Mouse (Mus musculus) T-helper 1 cell (primary cell): ENCODE measurements around the gene Nabp1.
"Not testable (repeated sequence)": the region's sequence is repeated elsewhere in the genome, so short reads cannot be mapped to it uniquely, and the experiment has no call there.

Experiments
- in situ Hi-C: fragments of 300-600 bp; cut with MboI, MseI; formaldehyde crosslinking; loops from one replicate; pipeline ENCODE4 v1.15.1; 2025; ENCODE audit warnings: high pct_unique_total_duplicates

The Nabp1 gene

DNA sequence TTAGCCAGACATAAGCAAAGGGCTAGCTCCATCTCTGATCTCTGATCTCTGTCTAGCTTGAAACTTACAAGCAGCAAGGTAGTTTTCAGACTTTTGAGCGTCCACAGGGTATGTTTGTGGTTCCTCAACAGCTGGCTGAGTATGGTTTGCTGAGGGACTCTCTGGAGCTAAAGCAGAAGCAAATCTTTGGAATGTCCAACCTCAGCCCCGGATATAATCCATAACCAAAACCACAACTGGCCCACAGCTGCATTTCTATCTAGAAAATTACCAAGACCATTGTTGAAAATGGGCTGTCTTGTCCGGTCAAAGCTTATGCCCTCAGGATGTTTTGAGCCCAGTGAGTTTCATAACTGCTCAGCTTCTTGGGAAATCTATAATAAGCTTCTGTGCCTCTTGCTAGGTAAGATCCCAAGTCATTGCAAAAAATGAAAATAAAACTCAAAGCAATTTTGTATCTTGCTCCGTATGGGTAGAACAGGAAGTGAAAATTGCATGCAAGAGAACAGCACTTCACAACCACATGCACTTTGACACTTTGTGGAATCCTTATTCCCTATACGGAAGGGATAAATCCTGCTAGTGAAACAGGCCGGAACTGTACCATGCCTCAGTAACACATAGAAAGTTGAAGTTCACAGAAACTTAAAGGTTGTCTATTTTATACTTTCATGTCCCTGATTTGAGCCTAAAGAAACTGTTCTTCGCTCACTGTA lies 15.5 kb upstream of the Nabp1 start:
- in situ Hi-C loops = loop anchor here (10.0 kb wide), 1 partner anchor 431 kb away; no protein-coding TSS in a partner anchor

DNA sequence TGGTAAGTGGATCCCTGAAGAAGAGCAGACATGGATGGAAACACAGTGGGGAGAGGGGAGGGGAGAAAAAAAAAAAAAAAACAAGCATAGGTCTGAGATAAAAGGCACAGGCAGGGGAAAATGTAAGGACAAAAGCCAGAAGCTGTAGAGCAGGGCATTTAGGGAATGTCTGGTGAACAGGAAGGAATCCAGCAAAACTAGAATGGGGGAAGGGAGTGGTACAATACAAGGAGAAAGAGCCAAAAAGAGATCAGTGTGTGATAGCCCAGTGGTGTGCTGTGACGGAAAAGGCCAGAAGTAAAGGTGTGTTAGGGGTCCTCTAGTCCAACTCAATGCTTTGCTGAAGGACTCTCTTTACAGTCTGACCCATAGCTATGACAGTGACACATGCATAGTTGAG lies 8.1 kb upstream of the Nabp1 start:
- in situ Hi-C loops = no loop called here

DNA sequence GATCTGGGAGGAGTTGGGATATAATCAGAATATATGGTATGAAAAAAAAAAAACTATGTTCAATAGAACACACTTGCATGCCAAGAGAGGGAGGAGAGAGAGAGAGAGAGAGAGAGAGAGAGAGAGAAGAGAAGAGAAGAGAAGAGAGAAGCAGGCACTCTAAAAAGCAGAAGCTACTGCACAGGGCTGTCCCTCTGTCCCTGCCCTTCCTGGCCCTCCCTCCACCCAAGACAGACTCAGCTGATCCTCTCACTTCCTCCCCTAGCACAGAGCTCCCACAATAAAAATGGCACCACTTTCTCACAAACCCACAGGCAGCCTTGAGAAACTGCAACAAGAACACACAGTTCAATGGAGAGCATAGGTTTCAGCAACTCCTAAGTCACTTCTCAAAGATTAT lies 2.2 kb upstream of the Nabp1 start:
- in situ Hi-C loops = loop anchor here (5.0 kb wide), 1 partner anchor 37 kb away; no protein-coding TSS in a partner anchor

DNA sequence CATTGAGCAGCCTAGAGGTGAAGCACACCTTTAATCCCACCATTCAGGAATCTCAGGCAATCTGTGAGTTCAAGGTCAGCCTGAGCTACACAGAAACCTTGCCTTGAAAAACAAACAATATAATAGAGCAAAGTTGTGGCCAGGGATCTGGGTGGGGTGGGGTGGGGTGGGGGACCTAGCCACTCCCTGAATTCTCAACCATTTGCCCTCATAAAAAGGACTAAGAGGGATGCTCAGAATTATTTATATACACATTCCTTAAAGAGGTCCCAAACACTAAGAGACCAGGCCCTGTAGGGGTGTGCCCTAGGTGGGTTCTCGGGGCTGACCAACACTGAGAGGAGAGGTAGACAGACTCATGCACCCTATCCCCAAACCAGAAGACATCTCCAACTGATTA lies 1.5 kb upstream of the Nabp1 start:
- in situ Hi-C loops = loop anchor here (5.0 kb wide), 1 partner anchor 38 kb away; no protein-coding TSS in a partner anchor

DNA sequence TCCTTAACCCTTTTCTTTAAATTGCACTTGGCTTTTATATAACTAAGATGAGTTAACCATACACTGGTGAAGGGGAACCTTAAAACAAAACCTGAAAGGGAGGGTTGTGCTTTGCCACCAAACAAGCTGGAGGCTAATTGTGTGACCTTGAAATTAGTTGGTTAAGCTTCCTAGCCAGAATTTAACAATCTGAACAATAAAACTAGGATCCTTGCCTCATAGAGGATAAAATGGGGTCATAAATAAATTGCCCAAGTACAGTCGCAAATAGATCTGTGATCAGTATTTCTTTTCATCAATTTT lies 753 bp upstream of the Nabp1 start:
- in situ Hi-C loops = no loop called here

DNA sequence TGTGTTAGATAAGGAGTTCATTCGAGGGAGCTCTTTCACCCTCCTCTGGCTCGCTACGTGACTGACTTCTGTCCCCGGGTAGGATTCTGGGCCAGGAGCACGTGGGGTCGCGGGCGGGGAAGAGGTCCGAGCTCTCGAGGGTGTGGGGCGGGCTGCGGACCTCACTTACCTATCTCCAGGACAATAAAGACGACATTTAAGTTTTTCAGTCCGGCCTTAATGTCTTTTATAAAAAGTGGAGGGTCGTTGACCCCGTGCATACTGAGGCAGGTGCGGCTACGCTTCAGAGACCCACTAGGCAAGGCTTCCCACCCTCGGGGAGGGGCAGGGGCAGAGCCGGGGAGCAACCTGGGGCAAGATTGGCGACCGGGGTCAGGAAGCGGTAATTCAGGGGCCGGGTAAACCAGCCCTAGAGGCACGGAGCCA lies 556 bp downstream of the Nabp1 start:
- in situ Hi-C loops = no loop called here

DNA sequence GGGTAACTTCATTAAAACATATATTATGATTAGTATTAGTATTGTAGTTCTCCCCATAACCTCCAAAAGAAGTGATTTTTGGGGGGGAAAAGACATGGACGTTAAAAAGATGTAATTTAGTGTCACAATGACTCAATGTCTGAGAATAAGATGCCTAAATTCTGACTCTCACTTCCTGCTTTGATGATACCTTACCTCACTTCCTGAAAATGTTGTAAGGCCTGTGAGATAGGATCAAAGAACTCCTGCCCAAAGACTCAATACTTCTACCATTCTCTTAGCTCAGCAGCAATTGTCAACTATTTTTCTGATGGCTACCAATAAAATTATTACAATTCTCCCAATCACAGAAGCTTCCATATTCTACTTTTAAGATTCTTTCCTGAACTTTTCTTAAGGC lies 1.8 kb downstream of the Nabp1 start:
- in situ Hi-C loops = no loop called here

DNA sequence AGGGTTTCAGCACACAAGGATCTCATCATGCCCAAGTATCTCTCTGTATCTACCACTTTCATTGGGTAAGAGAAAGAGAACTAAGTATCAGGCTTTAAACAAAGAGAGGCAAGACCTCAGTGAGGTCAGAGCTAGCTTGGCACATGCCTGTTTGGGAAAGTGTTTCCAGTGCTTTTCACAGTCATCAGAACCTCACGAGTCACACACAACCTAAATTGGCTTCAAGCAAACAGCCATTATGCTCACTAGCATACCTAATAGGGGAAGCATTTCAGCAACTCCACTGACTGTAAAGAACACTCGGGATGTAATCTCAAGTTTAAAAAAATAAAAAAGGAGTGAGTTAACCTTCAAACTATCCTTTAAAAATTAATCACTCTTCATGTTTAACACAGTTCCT lies 10.1 kb downstream of the Nabp1 start:
- in situ Hi-C loops = no loop called here

DNA sequence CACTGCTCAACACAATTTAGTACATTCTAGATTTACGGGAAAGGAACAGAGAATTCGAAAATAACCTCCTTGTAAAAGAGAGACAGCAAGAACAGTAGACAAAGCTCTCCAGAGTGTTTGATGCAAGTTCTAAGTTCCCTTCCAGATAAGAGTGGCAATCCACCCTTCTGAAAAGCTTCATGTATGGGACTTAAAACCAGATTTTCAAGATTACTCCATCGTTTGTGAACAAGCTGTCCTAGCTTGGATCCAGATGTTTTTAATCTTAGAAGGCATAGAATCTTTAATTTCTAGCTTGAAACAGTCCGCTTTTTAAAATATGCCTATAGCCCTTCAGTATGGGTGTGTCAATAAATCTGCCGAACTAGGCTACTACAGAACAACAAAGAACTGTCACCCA lies 11.0 kb downstream of the Nabp1 start:
- in situ Hi-C loops = no loop called here

DNA sequence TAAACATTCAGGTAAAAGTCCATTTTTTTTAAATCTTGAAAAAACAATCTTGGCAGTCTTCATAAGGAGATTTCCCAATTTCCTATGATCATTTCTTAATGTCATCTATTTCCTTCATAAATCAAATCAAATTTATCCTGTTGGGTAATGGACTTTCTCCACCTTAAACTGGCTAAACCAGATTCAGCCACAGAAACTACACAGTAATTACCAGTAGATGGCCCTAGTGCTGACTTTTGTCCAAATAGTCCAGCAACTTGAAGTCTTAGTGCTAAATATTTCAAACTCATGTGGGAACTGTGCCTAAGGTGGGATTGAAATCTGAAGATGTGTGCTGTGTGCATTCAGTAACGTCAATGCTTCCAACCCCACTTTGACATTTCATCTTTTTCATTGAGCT lies 11.8 kb downstream of the Nabp1 start:
- in situ Hi-C loops = no loop called here

DNA sequence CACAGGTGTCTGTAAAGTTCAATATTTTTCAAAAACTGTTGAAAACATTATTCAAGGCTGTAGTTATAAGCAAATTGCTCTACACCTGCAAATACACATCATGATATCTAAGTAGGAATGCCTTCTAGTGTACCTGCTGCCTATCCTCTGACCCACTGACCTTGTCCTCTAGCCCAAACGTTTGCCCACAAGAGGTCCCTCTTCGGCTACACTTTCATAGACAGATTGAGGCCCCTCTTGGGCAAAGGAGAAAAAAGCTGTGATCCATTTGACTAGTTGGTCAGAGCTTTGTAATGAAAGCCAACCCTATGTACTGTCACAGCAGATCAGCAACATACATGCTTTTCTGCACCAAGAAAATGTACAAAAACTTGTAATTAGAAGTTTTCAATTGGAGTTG lies 12.9 kb downstream of the Nabp1 start:
- in situ Hi-C loops = no loop called here

DNA sequence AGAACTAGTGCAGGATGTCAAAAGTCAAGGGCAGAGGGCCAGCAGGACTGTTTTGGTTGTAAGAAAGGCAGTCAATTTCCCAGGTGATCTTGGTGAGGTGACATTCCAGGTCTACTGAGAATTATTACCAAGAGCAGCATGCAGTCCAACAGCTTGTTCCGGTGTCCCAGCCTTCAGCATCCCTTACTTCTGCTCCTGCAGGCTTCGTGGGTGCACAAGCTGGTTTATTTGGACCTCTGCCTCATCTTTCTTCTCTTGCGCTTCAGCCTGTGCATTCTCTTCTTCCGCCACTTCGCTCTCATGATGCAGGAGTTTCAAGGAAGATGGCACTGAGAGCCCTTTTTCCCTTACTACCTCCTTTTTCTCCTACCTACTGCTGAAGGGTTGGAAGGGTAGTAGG lies 15.2 kb downstream of the Nabp1 start:
- in situ Hi-C loops = loop anchor here (5.0 kb wide), 1 partner anchor 134 kb away; no protein-coding TSS in a partner anchor

DNA sequence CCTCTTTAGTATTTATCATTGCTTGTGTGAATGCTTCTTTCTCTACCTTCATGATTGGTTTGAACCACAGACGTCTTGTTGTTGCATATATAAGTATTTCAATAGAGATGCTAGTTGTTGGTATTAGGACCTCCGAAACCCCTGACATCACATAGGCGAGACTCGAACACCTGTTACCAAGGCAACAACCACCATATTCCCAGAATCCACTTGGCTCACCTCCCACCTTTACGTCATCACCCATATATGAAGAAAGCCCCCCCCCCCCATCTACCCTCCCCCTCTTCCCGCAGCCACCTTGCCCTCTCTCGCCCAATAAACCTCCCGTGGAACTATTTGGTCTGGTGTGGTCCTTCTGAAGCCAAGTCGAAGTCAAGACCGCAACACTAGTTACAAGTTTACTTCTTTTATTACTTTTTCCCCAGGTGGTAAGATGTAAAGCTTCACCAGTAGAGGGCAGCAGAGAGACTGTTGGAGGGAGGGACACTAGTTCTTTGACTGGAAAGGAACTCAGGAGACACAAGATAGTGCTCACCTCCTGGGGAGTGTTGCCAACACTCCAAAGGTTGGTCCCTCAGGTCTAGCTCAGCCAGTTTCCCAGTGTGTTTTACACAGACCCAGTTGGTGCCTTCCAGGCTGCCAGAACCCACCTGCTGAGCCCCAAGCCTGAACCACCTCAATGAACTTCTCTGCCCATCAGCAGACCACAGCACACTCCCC lies 19.3 kb downstream of the Nabp1 start:
- in situ Hi-C loops = no loop called here

DNA sequence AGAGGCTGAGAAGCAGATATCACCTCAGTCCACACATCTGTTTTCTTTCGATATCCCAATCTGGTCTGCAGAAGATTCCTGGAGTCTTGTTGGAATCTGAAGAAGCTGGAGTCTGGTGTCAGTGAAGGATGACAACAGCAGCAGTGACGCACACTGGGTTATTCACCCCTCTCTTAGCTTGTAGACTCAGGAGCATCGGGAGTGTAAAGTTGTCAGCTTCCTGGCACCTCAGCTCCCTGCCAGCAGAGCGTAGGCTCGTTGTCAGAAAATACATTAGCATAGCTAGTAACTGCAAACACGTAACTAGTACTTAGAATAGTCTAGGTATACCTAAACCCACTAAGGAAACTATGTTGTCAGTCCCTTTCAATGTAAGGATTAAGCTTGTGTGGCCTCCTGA lies 20.1 kb downstream of the Nabp1 start:
- in situ Hi-C loops = no loop called here

DNA sequence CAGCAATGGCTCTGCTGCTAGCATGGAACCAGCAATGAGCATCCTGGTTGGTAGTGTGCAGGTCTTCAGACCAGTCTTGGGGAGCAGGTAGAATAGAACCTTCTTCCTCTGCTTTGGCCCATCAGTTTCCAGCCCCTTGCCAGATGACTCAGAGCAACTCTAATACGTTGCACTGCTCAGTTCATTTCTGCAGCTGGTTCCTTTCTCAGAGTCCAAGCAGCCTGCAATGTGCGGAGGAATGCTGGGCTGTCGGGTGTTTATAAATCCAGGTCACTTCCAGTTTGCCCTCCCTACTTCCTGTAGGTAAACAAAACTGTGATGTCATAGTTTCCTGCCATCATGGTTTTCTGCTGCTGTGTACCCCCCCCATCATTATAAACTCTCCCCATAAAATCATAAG lies 21.0 kb downstream of the Nabp1 start:
- in situ Hi-C loops = no loop called here

DNA sequence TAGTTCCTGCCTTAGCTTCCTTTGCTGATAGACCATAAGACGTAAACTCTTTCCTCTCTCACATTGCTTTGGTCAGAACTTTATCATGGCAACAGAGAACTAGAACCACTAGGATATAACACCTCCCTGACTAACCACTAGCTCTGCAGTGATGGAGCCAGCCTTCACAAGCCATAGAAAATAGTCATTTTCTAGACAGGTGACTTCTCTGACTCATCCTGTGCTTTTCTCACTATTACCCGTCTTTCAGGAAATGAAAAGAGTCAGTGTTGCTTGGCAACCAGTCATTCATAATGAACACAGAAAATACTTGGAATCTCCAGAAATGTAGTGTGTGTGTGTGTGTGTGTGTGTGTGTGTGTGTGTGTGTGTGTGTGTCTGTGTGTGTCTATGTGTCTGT lies 29.4 kb downstream of the Nabp1 start:
- in situ Hi-C loops = loop anchor here (10.0 kb wide), 1 partner anchor 474 kb away; no protein-coding TSS in a partner anchor

DNA sequence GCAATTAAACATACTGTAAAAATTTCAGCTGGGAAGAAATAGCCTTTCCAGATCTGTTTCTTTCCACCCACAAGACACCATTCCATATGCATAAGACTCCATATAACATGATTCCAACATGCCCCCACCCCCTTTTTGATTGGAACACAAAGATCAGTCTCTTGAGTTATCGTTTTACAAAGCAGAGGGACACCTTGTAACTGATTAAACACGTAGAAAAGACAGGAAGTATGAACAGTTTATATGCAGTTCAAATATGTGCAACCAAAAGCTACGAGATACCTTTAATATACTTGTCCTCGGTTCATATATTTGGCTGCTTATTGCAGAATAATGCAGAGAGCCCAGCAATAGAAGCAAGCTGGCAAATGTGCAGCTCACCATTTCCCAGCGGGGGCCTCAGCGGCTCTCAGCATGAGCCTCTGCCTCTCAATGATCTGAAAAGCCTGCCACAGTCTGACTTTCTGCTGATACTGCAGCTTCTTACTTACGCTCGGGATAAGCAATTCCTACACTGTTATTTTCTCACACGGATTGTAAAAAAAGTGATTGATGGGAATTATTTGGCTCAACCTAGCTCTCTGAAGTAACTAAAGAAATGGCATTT lies 32.3 kb downstream of the Nabp1 start:
- in situ Hi-C loops = loop anchor here (10.0 kb wide), 1 partner anchor 471 kb away; no protein-coding TSS in a partner anchor

DNA sequence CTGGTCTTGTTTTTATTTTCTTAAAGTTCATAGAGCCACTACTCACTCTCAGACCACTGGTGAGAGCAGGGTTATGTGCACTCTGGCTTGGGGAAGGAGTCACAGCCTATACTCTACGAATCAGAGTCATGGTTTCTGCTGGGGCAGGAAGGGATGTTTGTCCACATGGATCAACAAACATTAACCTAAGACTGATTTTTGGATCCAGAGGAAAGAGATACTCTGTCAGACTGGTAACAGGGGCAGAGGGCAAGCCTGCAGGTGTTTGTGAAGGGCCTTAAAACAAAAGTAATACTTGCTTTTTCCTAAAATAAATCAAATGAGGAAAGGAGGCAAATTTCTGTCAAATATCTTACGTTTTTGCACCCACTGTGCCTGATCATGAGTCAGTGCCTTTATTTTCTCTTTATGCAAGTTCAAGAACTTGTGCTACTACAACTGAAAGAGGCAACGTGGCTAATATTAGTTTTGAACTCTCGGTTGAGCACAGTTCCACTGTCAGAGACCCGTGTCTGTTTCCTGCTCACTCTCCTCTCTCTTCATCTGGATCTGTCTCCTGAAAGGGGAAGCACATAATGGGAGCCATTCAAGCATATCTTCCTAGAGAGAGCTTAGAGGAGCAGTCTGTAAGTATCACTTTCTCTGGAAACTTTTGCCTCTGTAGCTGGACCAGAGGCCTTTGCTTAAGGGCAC lies 32.9 kb downstream of the Nabp1 start:
- in situ Hi-C loops = loop anchor here (10.0 kb wide), 1 partner anchor 471 kb away; no protein-coding TSS in a partner anchor

DNA sequence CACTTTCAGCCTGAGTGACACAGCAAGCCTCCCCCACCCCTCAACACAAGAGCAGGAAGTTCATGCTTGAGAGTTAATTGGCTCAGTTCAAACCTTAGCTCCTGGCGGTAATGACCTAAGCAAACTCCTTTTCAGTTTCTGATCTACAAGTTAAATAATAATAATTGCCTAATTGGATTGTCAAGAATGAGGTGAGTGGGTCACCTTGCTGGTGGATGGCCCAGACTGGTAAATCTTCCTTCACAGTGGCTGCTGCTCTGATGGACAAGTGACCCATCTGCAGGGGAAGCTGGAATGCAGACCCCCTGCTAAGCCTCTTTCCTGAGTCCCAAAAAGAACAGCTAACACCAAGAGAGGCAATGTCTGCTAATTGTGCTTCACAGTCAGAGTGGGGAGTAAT lies 48.5 kb downstream of the Nabp1 start:
- in situ Hi-C loops = no loop called here

DNA sequence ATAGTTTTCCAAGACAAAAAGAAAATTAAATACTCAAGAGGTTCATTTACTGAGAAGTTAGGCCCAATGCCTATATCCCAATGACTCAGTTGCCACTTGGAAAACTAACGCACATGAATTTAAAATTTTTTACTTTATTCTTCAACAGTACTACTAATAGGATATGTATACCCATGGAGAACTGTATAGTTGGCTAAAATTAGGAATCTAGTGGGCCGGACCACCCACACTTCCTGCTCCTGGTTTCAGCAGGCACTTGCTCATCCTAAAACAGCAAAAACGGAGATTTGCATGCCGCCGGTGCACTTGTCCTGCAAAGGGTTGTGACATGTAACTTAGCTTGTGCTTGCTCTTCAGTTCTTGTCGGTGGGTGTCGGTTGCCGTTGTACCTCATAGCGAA lies 51.9 kb downstream of the Nabp1 start:
- in situ Hi-C loops = no loop called here

DNA sequence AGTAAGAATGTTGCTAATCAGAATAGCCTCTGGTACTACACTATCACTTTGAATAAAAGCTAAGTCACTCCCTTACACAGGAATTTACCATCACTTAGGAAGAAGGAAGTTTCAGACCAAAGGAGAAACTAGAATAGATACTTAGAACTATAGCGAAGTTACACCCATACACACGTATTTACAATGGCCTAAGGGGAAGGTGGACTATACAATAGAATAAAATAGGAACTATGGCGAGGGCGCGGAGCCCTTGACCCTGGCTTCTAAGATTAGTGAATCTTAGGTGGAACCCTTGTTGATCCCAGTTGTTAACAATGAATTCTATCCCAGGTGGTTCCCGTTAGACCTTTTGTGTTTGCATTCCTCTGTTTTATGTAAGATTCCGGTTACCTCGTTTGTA lies 57.2 kb downstream of the Nabp1 start:
- in situ Hi-C loops = not testable (repeated sequence)

DNA sequence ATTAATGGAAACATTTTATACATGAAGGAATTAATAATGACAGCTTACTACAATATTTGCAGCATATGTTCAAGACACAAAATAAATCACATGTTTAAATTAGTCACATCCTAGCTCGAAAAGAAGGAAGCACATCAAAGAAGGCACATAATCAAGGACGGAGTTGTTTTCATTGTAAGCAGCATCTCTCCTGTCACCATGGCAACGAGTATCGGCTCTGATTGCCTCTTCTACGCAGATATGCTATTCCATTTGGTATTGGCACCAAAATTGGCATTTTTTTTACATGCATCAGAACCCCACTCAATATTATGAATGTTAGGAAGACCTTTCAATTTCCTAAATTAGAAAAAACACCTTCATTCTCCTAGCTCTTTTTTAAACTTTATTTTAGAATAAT lies 59.5 kb downstream of the Nabp1 start:
- in situ Hi-C loops = no loop called here
